Mouse (Mus musculus) MEL (cell line): ENCODE measurements around the gene Ccdc188. TPM values are rescaled to one million over a fixed set of nuclear protein-coding genes. Genes with fewer than 3 reads are reported as not detected.
A peak's percentile ranks its signal among the peaks of the same experiment; 100 is the strongest.

Experiments
- DNase-seq: peaks from one replicate; pipeline ENCODE4 v3.0.0; 2011; ENCODE audit warnings: low read depth, low spot score
- H3K27ac ChIP-seq: 2 replicates; pipeline ENCODE4 v1.5.1; 2012; ENCODE audit warnings: low read depth, mild to moderate bottlenecking, control low read depth, low read length, moderate library complexity; ENCODE audit not compliant: control insufficient read depth
- H3K27me3 ChIP-seq, 2 experiments: fragments of 150-350 bp in 1 of 2; sonication (generic) in 1 of 2; 2 replicates each; pipeline ENCODE4 v1.6.1; 2012; ENCODE audit warnings: low read length in 2 of 2, mild to moderate bottlenecking in 2 of 2, improper control_type of control experiment in 1 of 2, moderate library complexity in 1 of 2; ENCODE audit not compliant: insufficient read depth in 2 of 2, control insufficient read depth in 1 of 2
- H3K36me3 ChIP-seq, 2 experiments: 2 replicates each; pipeline ENCODE4 v1.6.1; 2012 to 2014; ENCODE audit warnings: low read length in 2 of 2, improper control_type of control experiment in 1 of 2, inconsistent platforms in 1 of 2, mild to moderate bottlenecking in 1 of 2; ENCODE audit not compliant: insufficient read depth in 2 of 2, control insufficient read depth in 1 of 2
- H3K4me1 ChIP-seq, 2 experiments: fragments of 150-350 bp in 1 of 2; sonication (generic) in 1 of 2; 2 replicates each; pipeline ENCODE4 v1.6.1; 2012; ENCODE audit warnings: low read length in 2 of 2, improper control_type of control experiment in 1 of 2, mild to moderate bottlenecking in 1 of 2; ENCODE audit not compliant: insufficient read depth in 2 of 2, control insufficient read depth in 1 of 2
- H3K4me3 ChIP-seq, 2 experiments: fragments of 150-350 bp in 1 of 2; sonication (generic) in 1 of 2; 2 replicates each; pipeline ENCODE4 v1.5.1; 2012; ENCODE audit warnings: low read depth in 2 of 2, low read length in 2 of 2, mild to moderate bottlenecking in 2 of 2, moderate library complexity in 2 of 2, control low read depth in 1 of 2, improper control_type of control experiment in 1 of 2; ENCODE audit not compliant: control insufficient read depth in 1 of 2, insufficient read depth in 1 of 2
- H3K79me2 ChIP-seq: 2 replicates; pipeline ENCODE4 v1.6.1; 2012; ENCODE audit warnings: mild to moderate bottlenecking, low read length, moderate library complexity; ENCODE audit not compliant: control insufficient read depth, poor library complexity, insufficient read depth
- H3K9ac ChIP-seq: 2 replicates; pipeline ENCODE4 v1.6.1; 2012; ENCODE audit warnings: low read depth, mild to moderate bottlenecking, control low read depth, low read length, moderate library complexity; ENCODE audit not compliant: control insufficient read depth, poor library complexity, severe bottlenecking
- H3K9me3 ChIP-seq: fragments of 150-350 bp; sonication (generic); replicated peaks from 2 replicates; pipeline ENCODE4 v1.6.1; 2012; ENCODE audit warnings: mild to moderate bottlenecking, low read length, improper control_type of control experiment, moderate library complexity; ENCODE audit not compliant: insufficient read depth
- CHD2 ChIP-seq: IDR thresholded peaks from 2 replicates; pipeline ENCODE4 v1.6.1; 2011; ENCODE audit warnings: low read length, improper control_type of control experiment
- CTCF ChIP-seq, 3 experiments: IDR thresholded peaks in 2 of 3; conservative IDR thresholded peaks in 1 of 3; 2 replicates each; pipeline ENCODE4 v1.5.1; 2011 to 2012; ENCODE audit warnings: low read length in 3 of 3, low read depth in 2 of 3, mild to moderate bottlenecking in 2 of 3, improper control_type of control experiment in 1 of 3, inconsistent platforms in 1 of 3, mixed read lengths in 1 of 3, moderate library complexity in 1 of 3; ENCODE audit not compliant: control insufficient read depth in 1 of 3, insufficient read depth in 1 of 3, poor library complexity in 1 of 3, severe bottlenecking in 1 of 3
- E2F4 ChIP-seq: IDR thresholded peaks from 2 replicates; pipeline ENCODE4 v1.6.1; 2011; ENCODE audit warnings: low read depth, low read length, improper control_type of control experiment, borderline replicate concordance
- ELF1 ChIP-seq: IDR thresholded peaks from 2 replicates; pipeline ENCODE4 v1.6.1; 2014; ENCODE audit warnings: low read depth, mild to moderate bottlenecking, inconsistent platforms, low read length, improper control_type of control experiment, moderate library complexity
- ETS1 ChIP-seq: IDR thresholded peaks from 2 replicates; pipeline ENCODE4 v1.6.1; 2012; ENCODE audit warnings: low read depth, mild to moderate bottlenecking, inconsistent platforms, low read length, improper control_type of control experiment, moderate library complexity
- GABPA ChIP-seq: IDR thresholded peaks from 2 replicates; pipeline ENCODE4 v1.6.1; 2012; ENCODE audit warnings: low read depth, mild to moderate bottlenecking, inconsistent platforms, low read length, improper control_type of control experiment, moderate library complexity
- JUND ChIP-seq: IDR thresholded peaks from 2 replicates; pipeline ENCODE4 v1.6.1; 2011; ENCODE audit warnings: low read depth, mild to moderate bottlenecking, improper control_type of control experiment, low read length
- KAT2A ChIP-seq: conservative IDR thresholded peaks from 2 replicates; pipeline ENCODE4 v1.6.1; 2012; ENCODE audit warnings: low read depth, low read length, improper control_type of control experiment, inconsistent platforms
- MAFK ChIP-seq: IDR thresholded peaks from 2 replicates; pipeline ENCODE4 v1.6.1; 2011; ENCODE audit warnings: low read depth, mild to moderate bottlenecking, low read length, improper control_type of control experiment, borderline replicate concordance
- MAZ ChIP-seq: IDR thresholded peaks from 2 replicates; pipeline ENCODE4 v1.6.1; 2012; ENCODE audit warnings: low read depth, mild to moderate bottlenecking, inconsistent platforms, low read length, improper control_type of control experiment
- MEF2A ChIP-seq: IDR thresholded peaks from 2 replicates; pipeline ENCODE4 v1.6.1; 2014; ENCODE audit warnings: low read depth, mild to moderate bottlenecking, inconsistent platforms, low read length, improper control_type of control experiment; ENCODE audit not compliant: poor library complexity, insufficient replicate concordance, severe bottlenecking; ENCODE audit errors: extremely low read depth
- NELFE ChIP-seq: IDR thresholded peaks from 2 replicates; pipeline ENCODE4 v1.6.1; 2011; ENCODE audit warnings: low read depth, low read length, improper control_type of control experiment
- NRF1 ChIP-seq: IDR thresholded peaks from 2 replicates; pipeline ENCODE4 v1.6.1; 2014; ENCODE audit warnings: low read depth, mild to moderate bottlenecking, inconsistent platforms, low read length, improper control_type of control experiment, moderate library complexity; ENCODE audit not compliant: poor library complexity, insufficient read depth, severe bottlenecking
- POLR2A ChIP-seq, 2 experiments: IDR thresholded peaks; 2 replicates each; pipeline ENCODE4 v1.6.1; 2011 to 2012; ENCODE audit warnings: low read length in 2 of 2, mild to moderate bottlenecking in 2 of 2, control low read depth in 1 of 2, improper control_type of control experiment in 1 of 2, low read depth in 1 of 2, moderate library complexity in 1 of 2; ENCODE audit not compliant: control insufficient read depth in 1 of 2, insufficient read depth in 1 of 2, poor library complexity in 1 of 2
- POLR2AphosphoS2 ChIP-seq: IDR thresholded peaks from 2 replicates; pipeline ENCODE4 v1.6.1; 2011; ENCODE audit warnings: low read length, improper control_type of control experiment
- RCOR1 ChIP-seq: IDR thresholded peaks from 2 replicates; pipeline ENCODE4 v1.6.1; 2012; ENCODE audit warnings: low read depth, mild to moderate bottlenecking, inconsistent platforms, low read length, improper control_type of control experiment
- SIN3A ChIP-seq: IDR thresholded peaks from 2 replicates; pipeline ENCODE4 v1.6.1; 2012; ENCODE audit warnings: low read length, improper control_type of control experiment, inconsistent platforms
- SMC3 ChIP-seq: IDR thresholded peaks from 2 replicates; pipeline ENCODE4 v1.6.1; 2011; ENCODE audit warnings: low read depth, low read length, improper control_type of control experiment
- TAL1 ChIP-seq: IDR thresholded peaks from 2 replicates; pipeline ENCODE4 v1.6.1; 2012; ENCODE audit warnings: mild to moderate bottlenecking, inconsistent platforms, low read length, moderate library complexity, mixed read lengths
- TBP ChIP-seq: IDR thresholded peaks from 2 replicates; pipeline ENCODE4 v1.8.0; 2011; ENCODE audit warnings: low read depth, low read length, improper control_type of control experiment
- UBTF ChIP-seq: IDR thresholded peaks from 2 replicates; pipeline ENCODE4 v1.6.1; 2012; ENCODE audit warnings: low read depth, mild to moderate bottlenecking, inconsistent platforms, low read length, improper control_type of control experiment, moderate library complexity, borderline replicate concordance; ENCODE audit not compliant: insufficient read depth
- USF1 ChIP-seq: IDR thresholded peaks from 2 replicates; pipeline ENCODE4 v1.6.1; 2014; ENCODE audit warnings: low read depth, mild to moderate bottlenecking, inconsistent platforms, low read length, improper control_type of control experiment, moderate library complexity
- ZC3H11A ChIP-seq: IDR thresholded peaks from 2 replicates; pipeline ENCODE4 v1.6.1; 2012; ENCODE audit warnings: low read depth, mild to moderate bottlenecking, inconsistent platforms, low read length, improper control_type of control experiment
- ZMIZ1 ChIP-seq: IDR thresholded peaks from 2 replicates; pipeline ENCODE4 v1.6.1; 2012; ENCODE audit warnings: low read depth, mild to moderate bottlenecking, inconsistent platforms, low read length, improper control_type of control experiment, moderate library complexity
- ZNF384 ChIP-seq: IDR thresholded peaks from 2 replicates; pipeline ENCODE4 v1.6.1; 2012; ENCODE audit warnings: low read depth, mild to moderate bottlenecking, inconsistent platforms, low read length, improper control_type of control experiment
- polyA plus RNA-seq, 2 experiments: library from polyadenylated mRNA; stranded (reverse) in 1 of 2; unstranded in 1 of 2; fragments of >175 nt in 1 of 2; fragments of >200 nt in 1 of 2; gene quantifications; 2 replicates each; pipeline versions ENCODE4 v1.2.1 to v1.2.4; 2012; ENCODE audit warnings: low replicate concordance in 2 of 2, low read depth in 1 of 2; ENCODE audit not compliant: insufficient read length in 2 of 2, insufficient read depth in 1 of 2, missing spikeins in 1 of 2
- total RNA-seq: library from RNA; depleted of rRNA; stranded (reverse); fragments of 300-350 nt; gene quantifications from 2 replicates; pipeline ENCODE4 v1.2.3, GENCODE M21; 2012

Ccdc188 gene
- total and polyA plus RNA-seq, 3 experiments: not detected

GRCm38 (mm10) chr16:18176758-18177157 lies 40.9 kb upstream of the Ccdc188 start:
- no peaks in the 10 kb centered on the region for H3K4me1 ChIP-seq
- peaks cover 0 to 5% of the 10 kb centered on the region in 2 experiments; a peak in 2 of 4 replicates for H3K27me3 ChIP-seq
- no peaks in the 10 kb centered on the region for H3K79me2 ChIP-seq
- no peak for DNase-seq
- H3K27ac ChIP-seq: no peak overlapping the region
- no peak overlapping the region for H3K9ac ChIP-seq
- H3K9me3 ChIP-seq: no peaks in the 10 kb centered on the region
- no peak for TF ChIP-seq NELFE
- no peak for TF ChIP-seq RCOR1
- no peak for TF ChIP-seq SIN3A
- peak in 1 of 3 experiments; percentile 34; a peak in 2 of 6 replicates for TF ChIP-seq CTCF (IDR thresholded peaks at IDR 0.05 in 2 of 3, conservative IDR thresholded peaks at IDR 0.05 in 1 of 3; ENCODE audit: control insufficient read depth in 1 of 3, insufficient read depth in 1 of 3, low read depth in 2 of 3, low read length in 3 of 3, poor library complexity in 1 of 3, severe bottlenecking in 1 of 3)
- TF ChIP-seq GABPA: no peak
- TF ChIP-seq UBTF: no peak
- TF ChIP-seq ETS1: no peak
- TF ChIP-seq JUND: no peak
- TF ChIP-seq ZMIZ1: no peak
- no peak for TF ChIP-seq TBP
- TF ChIP-seq MAZ: no peak
- no peak for TF ChIP-seq MEF2A
- peak; percentile 47 for TF ChIP-seq SMC3
- TF ChIP-seq USF1: no peak
- no peak for TF ChIP-seq NRF1
- TF ChIP-seq CHD2: no peak
- no peak for TF ChIP-seq POLR2AphosphoS2
- no peak for TF ChIP-seq ELF1
- no peak for TF ChIP-seq TAL1
- TF ChIP-seq POLR2A (IDR thresholded peaks at IDR 0.05; ENCODE audit: control insufficient read depth in 1 of 2, insufficient read depth in 1 of 2, low read depth in 1 of 2, low read length in 2 of 2, poor library complexity in 1 of 2): no peak
- no peak for TF ChIP-seq E2F4
- TF ChIP-seq KAT2A: no peak
- no peak for TF ChIP-seq ZNF384
- no peak for TF ChIP-seq MAFK
- TF ChIP-seq ZC3H11A: peak; percentile 7; the same call in 1 of the 2 replicates
- H3K36me3 ChIP-seq: no peaks in the 10 kb centered on the region
- H3K4me3 ChIP-seq: no peak overlapping the region
